ENCODE assay signal across 20 mouse cellular contexts in the genomic region with DNA sequence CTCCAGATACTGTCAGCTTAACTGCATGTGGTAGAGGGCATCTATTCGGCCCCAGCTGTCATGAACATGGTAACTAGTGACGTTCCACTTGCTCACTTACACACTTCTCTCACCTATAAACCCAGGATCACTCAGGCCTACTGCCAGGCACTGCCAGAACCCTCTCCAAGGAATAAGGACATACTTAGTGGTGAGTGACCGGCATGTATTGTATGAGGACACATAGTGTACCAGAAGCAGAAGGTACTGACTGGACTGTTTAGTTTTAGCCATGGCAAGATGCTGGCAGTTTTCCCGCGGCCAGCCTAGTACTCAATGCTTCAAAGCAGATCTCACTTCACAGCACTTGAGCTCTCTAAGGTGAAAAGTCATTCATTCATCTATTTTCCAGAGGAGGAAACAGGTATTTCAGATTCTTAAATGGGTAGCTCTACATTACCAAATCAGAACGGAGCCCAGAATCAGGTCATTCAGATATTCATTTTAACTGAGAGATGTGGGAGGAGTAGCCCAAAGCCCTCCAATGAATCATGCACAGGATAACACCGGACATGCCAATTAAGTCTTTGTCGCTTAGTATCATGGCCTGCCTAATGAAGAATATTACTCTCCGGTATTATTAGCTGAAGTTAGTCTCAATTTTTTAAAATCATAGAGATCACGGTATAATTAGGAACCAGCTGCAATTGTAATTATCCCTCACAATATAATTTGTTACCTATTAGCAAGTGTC. TPM values are rescaled to one million over a fixed set of nuclear protein-coding genes. Genes with fewer than 3 reads are reported as not detected.
DNase-seq lines count a peak whose midpoint lies in the region; ATAC-seq and TF ChIP-seq lines count a peak whose summit lies in the region.
"Had no signal": no experiment of that assay in that cellular context is flagged by ENCODE, and none has a peak within 500 bp of the region (broad histone marks: within the 10 kb centered on the region; RNA-seq: fewer than 3 reads in every experiment).

No protein-coding gene starts in this region.

- no peak for TF ChIP-seq EP300 in heart, postnatal 0 days (IDR thresholded peaks at IDR 0.05; ENCODE audit: low read depth)

- H3K36me3 ChIP-seq in forebrain, embryonic 14.5 days (ENCODE audit: control insufficient read depth, insufficient read depth, low read length) = no peaks in the 10 kb centered on the region
- peaks cover 41% of the 10 kb centered on the region for H3K36me3 ChIP-seq in forebrain, embryonic 10.5 days (replicated peaks)
- H3K36me3 ChIP-seq in heart, postnatal 0 days (replicated peaks; ENCODE audit: control insufficient read depth, insufficient read depth, low read length) = no peaks in the 10 kb centered on the region
- peaks cover 16% of the 10 kb centered on the region; the same call in 1 of the 2 replicates for H3K36me3 ChIP-seq in liver, adult 2 months (ENCODE audit: control insufficient read depth, insufficient read depth, low read length)
- no peaks in the 10 kb centered on the region for H3K36me3 ChIP-seq in liver, embryonic 11.5 days (ENCODE audit: control insufficient read depth, insufficient read depth, low read length)
- H3K36me3 ChIP-seq: embryonic facial prominence, embryonic 12.5 days; forebrain, embryonic 15.5 days; intestine, embryonic 15.5 days had no signal

- H3K4me3 ChIP-seq in forebrain, embryonic 14.5 days (ENCODE audit: low read depth, low read length) = no peak overlapping the region
- H3K4me3 ChIP-seq in forebrain, embryonic 10.5 days = no peak overlapping the region
- H3K4me3 ChIP-seq in heart, postnatal 0 days (ENCODE audit: low read depth, low read length) = no peak overlapping the region
- H3K4me3 ChIP-seq in liver, adult 2 months (ENCODE audit: insufficient read depth, low read depth, low read length) = no peak overlapping the region
- H3K4me3 ChIP-seq in liver, embryonic 11.5 days (ENCODE audit: low read depth, low read length) = no peak overlapping the region
- H3K4me3 ChIP-seq in lung, adult 2 months (replicated peaks; ENCODE audit: extremely low read depth, low read depth, low read length) = no peak overlapping the region
- H3K4me3 ChIP-seq: embryonic facial prominence, embryonic 12.5 days; forebrain, embryonic 15.5 days; heart, embryonic 13.5 days; intestine, embryonic 15.5 days had no signal

- H3K9me3 ChIP-seq in forebrain, embryonic 14.5 days (replicated peaks; ENCODE audit: control insufficient read depth, low read length) = 0 out of 2 replicates have a peak, but pooled peaks cover 2% of the 10 kb centered on the region
- H3K9me3 ChIP-seq in forebrain, embryonic 10.5 days = no peaks in the 10 kb centered on the region
- H3K9me3 ChIP-seq in heart, postnatal 0 days (replicated peaks; ENCODE audit: control insufficient read depth, low read length) = no peaks in the 10 kb centered on the region
- H3K9me3 ChIP-seq in liver, embryonic 11.5 days (ENCODE audit: control insufficient read depth, low read length) = no peaks in the 10 kb centered on the region
- H3K9me3 ChIP-seq: embryonic facial prominence, embryonic 12.5 days; forebrain, embryonic 15.5 days; heart, embryonic 13.5 days; intestine, embryonic 15.5 days had no signal

- no peaks in the 10 kb centered on the region for H3K4me1 ChIP-seq in forebrain, embryonic 14.5 days (ENCODE audit: control insufficient read depth, insufficient read depth, low read length)
- 0 out of 2 replicates have a peak, but pooled peaks cover 3% of the 10 kb centered on the region for H3K4me1 ChIP-seq in forebrain, embryonic 10.5 days
- peaks cover 6% of the 10 kb centered on the region; the same call in 1 of the 2 replicates for H3K4me1 ChIP-seq in heart, postnatal 0 days (ENCODE audit: control insufficient read depth, insufficient read depth)
- peaks cover 55% of the 10 kb centered on the region for H3K4me1 ChIP-seq in liver, adult 2 months (ENCODE audit: control insufficient read depth, insufficient read depth, low read length)
- peaks cover 4% of the 10 kb centered on the region; the same call in 1 of the 2 replicates for H3K4me1 ChIP-seq in liver, embryonic 11.5 days (replicated peaks; ENCODE audit: control insufficient read depth, insufficient read depth, low read length)
- H3K4me1 ChIP-seq in lung, adult 2 months (ENCODE audit: control insufficient read depth, insufficient read depth, low read length) = no peaks in the 10 kb centered on the region
- H3K4me1 ChIP-seq: embryonic facial prominence, embryonic 12.5 days; intestine, embryonic 15.5 days had no signal

- 74% methylated on average over 10 of the region's 10 CpGs for WGBS in forebrain, embryonic 14.5 days
- 89% methylated on average over 10 of the region's 10 CpGs for WGBS in forebrain, embryonic 10.5 days
- 76% methylated on average over 10 of the region's 10 CpGs for WGBS in heart, postnatal 0 days
- WGBS in liver, adult 2 months = 80% methylated on average over 10 of the region's 10 CpGs
- WGBS in liver, embryonic 11.5 days = 88% methylated on average over 10 of the region's 10 CpGs
- WGBS in lung, adult 2 months = 87% methylated on average over 10 of the region's 10 CpGs

- peaks cover 44% of the 10 kb centered on the region; the same call in 1 of the 2 replicates for H3K79me2 ChIP-seq in liver, adult 2 months (ENCODE audit: control insufficient read depth, insufficient read depth, low read length)

- TF ChIP-seq POLR2A in liver, adult 2 months (IDR thresholded peaks at IDR 0.05; ENCODE audit: extremely low read depth, insufficient read depth, low read length) = no peak
- no peak for TF ChIP-seq POLR2A in lung, adult 2 months (IDR thresholded peaks at IDR 0.05; ENCODE audit: borderline replicate concordance, extremely low read depth, low read depth, low read length)

- H3K27me3 ChIP-seq in forebrain, embryonic 14.5 days (replicated peaks; ENCODE audit: control insufficient read depth, insufficient read depth, low read length) = no peaks in the 10 kb centered on the region
- H3K27me3 ChIP-seq in forebrain, embryonic 10.5 days (ENCODE audit: poor library complexity, severe bottlenecking) = no peaks in the 10 kb centered on the region
- no peaks in the 10 kb centered on the region for H3K27me3 ChIP-seq in heart, postnatal 0 days (ENCODE audit: control insufficient read depth, insufficient read depth, low read length)
- H3K27me3 ChIP-seq in liver, adult 2 months (ENCODE audit: control insufficient read depth, insufficient read depth, low read length) = no peaks in the 10 kb centered on the region
- no peaks in the 10 kb centered on the region for H3K27me3 ChIP-seq in liver, embryonic 11.5 days (replicated peaks; ENCODE audit: control insufficient read depth, insufficient read depth, low read length)
- H3K27me3 ChIP-seq: embryonic facial prominence, embryonic 12.5 days; forebrain, embryonic 15.5 days; heart, embryonic 13.5 days; intestine, embryonic 15.5 days; Patski had no signal

- ATAC-seq in forebrain, embryonic 14.5 days = peak; percentile 53; the same call in 1 of the 2 replicates
- ATAC-seq in heart, postnatal 0 days (ENCODE audit: insufficient read depth, low read depth) = 0 out of 2 replicates have a peak, but pooled peaks have one; percentile 17
- ATAC-seq in liver, embryonic 11.5 days (replicated peaks; ENCODE audit: low FRiP score) = no peak
- ATAC-seq: activated CD4-positive, CD25-positive, alpha-beta regulatory T cell, adult 4 months; forebrain, embryonic 15.5 days; intestine, embryonic 15.5 days; Patski had no signal

- no peak overlapping the region for H3K4me2 ChIP-seq in forebrain, embryonic 14.5 days (ENCODE audit: low read length)
- no peak overlapping the region for H3K4me2 ChIP-seq in heart, postnatal 0 days (ENCODE audit: low read depth, low read length)
- H3K4me2 ChIP-seq in liver, embryonic 11.5 days = no peak overlapping the region
- H3K4me2 ChIP-seq: embryonic facial prominence, embryonic 12.5 days; forebrain, embryonic 15.5 days; heart, embryonic 13.5 days; intestine, embryonic 15.5 days had no signal

- DNase-seq in forebrain, embryonic 14.5 days (ENCODE audit: low spot score) = no peak
- DNase-seq in forebrain, embryonic 10.5 days (ENCODE audit: extremely low spot score, low spot score) = no peak
- DNase-seq in heart, postnatal 0 days (ENCODE audit: low spot score) = peak; percentile 27
- no peak for DNase-seq in heart, postnatal 4 days
- no peak for DNase-seq in liver, adult 2 months (ENCODE audit: extremely low read depth, low read depth, low spot score)
- DNase-seq in liver, embryonic 11.5 days (ENCODE audit: low spot score) = no peak
- DNase-seq in lung, postnatal 36 days = peak; percentile 37
- DNase-seq in lung, adult 2 months = no peak
- DNase-seq: adrenal gland, postnatal 14 days; cerebellum, adult 11-12 months; cerebellum, adult 9-10 months; cerebellum, postnatal 25 days; heart, postnatal 10 days; kidney, adult 18-20 months had no signal

- H3K27ac ChIP-seq in forebrain, embryonic 14.5 days (ENCODE audit: low read depth, low read length) = no peak overlapping the region
- no peak overlapping the region for H3K27ac ChIP-seq in forebrain, embryonic 10.5 days
- H3K27ac ChIP-seq in heart, postnatal 0 days (ENCODE audit: low read depth) = no peak overlapping the region
- H3K27ac ChIP-seq in liver, adult 2 months (replicated peaks; ENCODE audit: insufficient read depth, low read depth, low read length) = peak overlapping the region; percentile 63
- H3K27ac ChIP-seq in liver, embryonic 11.5 days (ENCODE audit: low read depth, low read length) = no peak overlapping the region
- H3K27ac ChIP-seq: embryonic facial prominence, embryonic 12.5 days; forebrain, embryonic 15.5 days; heart, embryonic 13.5 days; intestine, embryonic 15.5 days had no signal

- no peak for TF ChIP-seq CTCF in heart, postnatal 0 days (IDR thresholded peaks at IDR 0.05; ENCODE audit: low read depth)
- no peak for TF ChIP-seq CTCF in liver, adult 2 months (IDR thresholded peaks at IDR 0.05; ENCODE audit: low read depth, low read length)
- TF ChIP-seq CTCF in lung, adult 2 months (IDR thresholded peaks at IDR 0.05; ENCODE audit: insufficient read depth, low read length) = no peak

- no peak overlapping the region for H3K9ac ChIP-seq in forebrain, embryonic 14.5 days (ENCODE audit: low read length)
- no peak overlapping the region for H3K9ac ChIP-seq in heart, postnatal 0 days (replicated peaks; ENCODE audit: low read depth, low read length)
- no peak overlapping the region for H3K9ac ChIP-seq in liver, adult 2 months (ENCODE audit: low read depth, low read length)
- H3K9ac ChIP-seq in liver, embryonic 11.5 days (ENCODE audit: low read depth, low read length) = no peak overlapping the region
- H3K9ac ChIP-seq: embryonic facial prominence, embryonic 12.5 days; forebrain, embryonic 15.5 days; heart, embryonic 13.5 days; intestine, embryonic 15.5 days had no signal

RNA-seq across cellular contexts. Expression of a gene that starts 17.7 kb away (rescaled TPM):
- 11.1 and 11.8 TPM in 2 replicates for polyA plus RNA-seq in forebrain, embryonic 14.5 days (2014; fragmentation: Nextera tagmentation; extraction: Ambion mirVana)
- 52.5 and 54.3 TPM in 2 replicates for polyA plus RNA-seq in forebrain, embryonic 10.5 days (2016; fragmentation: Nextera tagmentation; extraction: Ambion mirVana)
- total RNA-seq in heart, postnatal 0 days (2014; rRNA removed; ENCODE audit: low replicate concordance) = 79.7 and 83.1 TPM in 2 replicates
- polyA plus RNA-seq in heart, postnatal 0 days (2015; fragmentation: Nextera tagmentation; extraction: Ambion mirVana) = 54.1 and 59.6 TPM in 2 replicates
- 10 to 100 TPM; 65.8 to 67.9 TPM for total RNA-seq in heart, postnatal 4 days (2021)
- 206 and 232 TPM in 2 replicates for total RNA-seq in liver, adult 2 months (2014; rRNA removed)
- 53.5 and 60.3 TPM in 2 replicates for polyA plus RNA-seq in liver, adult 2 months (2012; rRNA removed)
- polyA plus RNA-seq in liver, embryonic 11.5 days (2014; fragmentation: Nextera tagmentation; extraction: Ambion mirVana) = 55.4 and 61.3 TPM in 2 replicates
- 1.6 and 2.7 TPM in 2 replicates for polyA plus RNA-seq in lung, adult 2 months (2012; rRNA removed)

Comparison
In these comparisons a context has a peak if more than half of its experiments do, and no peak if none do; other contexts are left out.
1. DNase-seq: peak in heart, postnatal 0 days (single experiment) and lung, postnatal 36 days (single experiment); none in forebrain, embryonic 14.5 days (single experiment), forebrain, embryonic 10.5 days (single experiment), heart, postnatal 4 days (single experiment), liver, adult 2 months (single experiment), liver, embryonic 11.5 days (single experiment) and lung, adult 2 months (single experiment).